Mouse (Mus musculus) midbrain, embryonic 14.5 days (tissue): ENCODE results near the gene Tpcn2. TPM values are rescaled to one million over a fixed set of nuclear protein-coding genes. Genes with fewer than 3 reads are reported as not detected.

Experiments
- ATAC-seq: fragments of 200-750 bp; cut with Nextera tagmentation; 2 replicates; pipeline ENCODE4 v1.8.0; 2017; ENCODE audit warnings: moderate number of reproducible peaks, moderate library complexity; ENCODE audit not compliant: low FRiP score, low TSS enrichment
- DNase-seq: peaks from one replicate; pipeline ENCODE4 v3.0.0-alpha.2; 2015
- H3K27ac ChIP-seq: fragments of 300-500 bp; sonication (generic); replicated peaks from 2 replicates; pipeline ENCODE4 v1.5.1; 2014; ENCODE audit warnings: mild to moderate bottlenecking, low read depth, low read length, moderate library complexity
- H3K27me3 ChIP-seq: fragments of 300-500 bp; sonication (generic); 2 replicates; pipeline ENCODE4 v1.6.1; 2014; ENCODE audit warnings: low read length, control low read depth, mixed read lengths; ENCODE audit not compliant: control insufficient read depth, insufficient read depth
- H3K36me3 ChIP-seq: fragments of 300-500 bp; sonication (generic); 2 replicates; pipeline ENCODE4 v1.6.1; 2014; ENCODE audit warnings: low read length, control low read depth; ENCODE audit not compliant: control insufficient read depth, insufficient read depth
- H3K4me1 ChIP-seq: fragments of 300-500 bp; sonication (generic); 2 replicates; pipeline ENCODE4 v1.6.1; 2014; ENCODE audit warnings: mild to moderate bottlenecking, antibody characterized with exemption, low read length, control low read depth; ENCODE audit not compliant: control insufficient read depth, insufficient read depth
- H3K4me2 ChIP-seq: fragments of 300-500 bp; sonication (generic); 2 replicates; pipeline ENCODE4 v1.6.1; 2014; ENCODE audit warnings: mild to moderate bottlenecking, low read length, moderate library complexity
- H3K4me3 ChIP-seq: fragments of 300-500 bp; sonication (generic); replicated peaks from 2 replicates; pipeline ENCODE4 v1.5.1; 2014; ENCODE audit warnings: low read depth, low read length
- H3K9ac ChIP-seq: fragments of 300-500 bp; sonication (generic); replicated peaks from 2 replicates; pipeline ENCODE4 v1.6.1; 2014; ENCODE audit warnings: mild to moderate bottlenecking, low read length, moderate library complexity
- H3K9me3 ChIP-seq: fragments of 300-500 bp; sonication (generic); 2 replicates; pipeline ENCODE4 v1.6.1; 2016; ENCODE audit warnings: low read length, control low read depth, mixed read lengths; ENCODE audit not compliant: control insufficient read depth
- WGBS: fragments of 180-500 bp; shearing (Covaris S2); extraction: QIAGEN DNeasy Blood & Tissue Kit; methylation state at CpG from one replicate; pipeline ENCODE4 v1.1.7; 2014; 5-methylcytosine and 5-hydroxymethylcytosine counted together
- polyA plus RNA-seq: library from polyadenylated mRNA; unstranded; fragments of >200 nt; fragmentation: Nextera tagmentation; extraction: Ambion mirVana; gene quantifications from 2 replicates; pipeline ENCODE4 v1.2.1, GENCODE M21; 2014

Gene Tpcn2
- polyA plus RNA-seq, 1 experiment from 2014 or later = 1.4 TPM

DNA sequence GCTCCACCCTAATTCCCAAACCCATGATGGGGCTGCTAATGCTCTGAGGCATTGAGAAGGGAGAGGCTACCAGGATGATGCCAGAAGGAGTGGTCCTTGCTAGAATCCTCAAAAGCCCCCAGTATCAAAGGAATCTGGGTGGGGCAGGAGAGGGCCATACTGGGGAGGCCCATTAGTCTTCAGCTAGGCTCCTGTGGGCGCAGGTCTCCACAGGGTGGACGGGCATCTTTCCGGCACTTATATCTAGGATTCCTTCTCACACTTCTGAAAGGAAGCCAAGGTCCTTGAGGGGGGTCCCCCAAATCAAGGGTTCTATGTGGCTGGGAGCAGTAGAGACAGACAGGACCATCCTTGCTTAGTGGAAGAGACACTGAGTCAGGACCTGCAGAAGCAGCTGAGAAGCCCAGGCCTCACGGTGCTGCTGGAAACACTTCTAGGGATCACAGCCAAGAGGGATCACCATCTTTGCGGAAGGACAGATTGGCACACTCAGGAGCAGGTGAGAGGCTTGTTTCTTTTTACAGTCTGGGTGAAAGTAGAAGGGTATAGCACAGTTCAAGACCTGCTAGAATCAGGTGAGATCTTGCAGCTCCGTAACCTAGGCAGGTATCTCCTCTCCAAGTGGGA is 31.1 kb upstream of the Tpcn2 start, which contains the start of gene Mrgprd:
Mrgprd (plus strand) TSS at position 51 of the 627 bp plus-strand sequence.
- Histone ChIP-seq H3K4me3 (no peak within 1 kb of the TSS), H3K36me3 (no peaks in the 10 kb centered on the region), H3K9ac (no peak within 1 kb of the TSS), H3K4me1 (no peaks in the 10 kb centered on the region), H3K4me2 (no peak within 1 kb of the TSS), H3K27ac (no peak within 1 kb of the TSS), H3K27me3 (no peaks in the 10 kb centered on the region), H3K9me3 (no peaks in the 10 kb centered on the region)
- 90% methylated on average over 6 of the region's 6 CpGs for WGBS
- ATAC-seq = no peak
- no peak for DNase-seq

GRCm38 (mm10) chr7:145312137-145312536 is 28.3 kb upstream of the Tpcn2 start:
- no peaks in the 10 kb centered on the region for H3K4me1 ChIP-seq
- ATAC-seq (no peak), DNase-seq (no peak)
- H3K4me2 ChIP-seq = no peak overlapping the region
- H3K36me3 ChIP-seq = no peaks in the 10 kb centered on the region
- 90% methylated on average over 3 of the region's 3 CpGs for WGBS
- H3K27ac ChIP-seq = no peak overlapping the region
- H3K27me3 ChIP-seq = no peaks in the 10 kb centered on the region
- H3K4me3 ChIP-seq = no peak overlapping the region
- no peak overlapping the region for H3K9ac ChIP-seq
- no peaks in the 10 kb centered on the region for H3K9me3 ChIP-seq

DNA sequence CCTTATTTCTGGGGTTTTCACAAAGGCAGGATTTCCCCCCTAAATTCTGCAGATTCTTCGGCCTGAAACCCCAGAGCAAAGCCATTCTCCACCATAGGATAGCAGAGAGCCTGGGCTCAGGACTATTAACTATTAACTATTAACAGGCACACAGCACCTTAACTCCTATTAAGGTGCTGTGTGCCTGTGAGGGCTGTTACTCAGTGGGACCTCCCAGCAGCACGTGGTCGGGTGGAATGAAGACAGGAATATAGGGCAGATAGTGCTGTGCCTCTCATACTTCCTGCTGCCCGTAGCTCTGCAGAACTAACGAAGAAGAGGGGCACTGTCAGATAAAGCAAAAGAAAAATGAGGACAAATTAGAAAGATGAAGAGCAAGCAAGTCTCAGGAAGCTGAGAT is 26.7 kb upstream of the Tpcn2 start:
- H3K4me1 ChIP-seq = no peaks in the 10 kb centered on the region
- H3K27me3 ChIP-seq = no peaks in the 10 kb centered on the region
- H3K4me2 ChIP-seq = no peak overlapping the region
- DNase-seq = no peak
- no peak overlapping the region for H3K27ac ChIP-seq
- 87% methylated on average over 5 of the region's 5 CpGs for WGBS
- H3K9me3 ChIP-seq = no peaks in the 10 kb centered on the region
- no peak overlapping the region for H3K9ac ChIP-seq
- no peak overlapping the region for H3K4me3 ChIP-seq
- no peak for ATAC-seq
- no peaks in the 10 kb centered on the region for H3K36me3 ChIP-seq

- no peak overlapping the region for H3K9ac ChIP-seq
- no peaks in the 10 kb centered on the region for H3K9me3 ChIP-seq
- no peaks in the 10 kb centered on the region for H3K27me3 ChIP-seq
- H3K36me3 ChIP-seq = no peaks in the 10 kb centered on the region
- no peak overlapping the region for H3K27ac ChIP-seq
- no peak for DNase-seq
- WGBS = 54% methylated on average over 1 of the region's 1 CpGs
- no peak for ATAC-seq
- no peak overlapping the region for H3K4me3 ChIP-seq
- no peaks in the 10 kb centered on the region for H3K4me1 ChIP-seq
- no peak overlapping the region for H3K4me2 ChIP-seq
Observed at GRCm38 (mm10) chr7:145309877-145310276, 26.1 kb upstream of the Tpcn2 start.

DNA sequence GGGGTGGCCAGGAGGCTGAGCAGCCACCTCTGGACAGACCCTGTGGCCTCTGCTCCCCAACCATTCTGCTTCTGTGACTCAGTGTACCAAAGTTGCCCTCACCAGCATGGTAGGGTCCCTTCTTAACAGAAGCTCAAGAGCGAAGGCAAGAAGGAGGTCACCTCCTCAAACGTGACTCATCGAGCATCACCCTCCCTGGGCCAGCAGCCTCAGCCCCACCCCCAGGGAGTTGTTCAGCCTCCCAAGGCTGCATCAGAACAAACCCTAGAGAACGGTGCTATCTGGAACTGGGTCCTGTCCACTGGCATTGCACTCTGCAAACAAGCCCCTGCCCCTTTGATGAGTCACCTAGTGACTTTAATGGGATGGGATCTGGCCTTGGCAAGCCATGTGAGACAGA is 25.1 kb upstream of the Tpcn2 start:
- H3K36me3 ChIP-seq = no peaks in the 10 kb centered on the region
- no peak overlapping the region for H3K4me2 ChIP-seq
- H3K4me3 ChIP-seq = no peak overlapping the region
- H3K9me3 ChIP-seq = no peaks in the 10 kb centered on the region
- ATAC-seq (no peak), DNase-seq (no peak)
- 80% methylated on average over 4 of the region's 4 CpGs for WGBS
- H3K9ac ChIP-seq = no peak overlapping the region
- no peaks in the 10 kb centered on the region for H3K27me3 ChIP-seq
- H3K27ac ChIP-seq = no peak overlapping the region
- no peaks in the 10 kb centered on the region for H3K4me1 ChIP-seq

DNA sequence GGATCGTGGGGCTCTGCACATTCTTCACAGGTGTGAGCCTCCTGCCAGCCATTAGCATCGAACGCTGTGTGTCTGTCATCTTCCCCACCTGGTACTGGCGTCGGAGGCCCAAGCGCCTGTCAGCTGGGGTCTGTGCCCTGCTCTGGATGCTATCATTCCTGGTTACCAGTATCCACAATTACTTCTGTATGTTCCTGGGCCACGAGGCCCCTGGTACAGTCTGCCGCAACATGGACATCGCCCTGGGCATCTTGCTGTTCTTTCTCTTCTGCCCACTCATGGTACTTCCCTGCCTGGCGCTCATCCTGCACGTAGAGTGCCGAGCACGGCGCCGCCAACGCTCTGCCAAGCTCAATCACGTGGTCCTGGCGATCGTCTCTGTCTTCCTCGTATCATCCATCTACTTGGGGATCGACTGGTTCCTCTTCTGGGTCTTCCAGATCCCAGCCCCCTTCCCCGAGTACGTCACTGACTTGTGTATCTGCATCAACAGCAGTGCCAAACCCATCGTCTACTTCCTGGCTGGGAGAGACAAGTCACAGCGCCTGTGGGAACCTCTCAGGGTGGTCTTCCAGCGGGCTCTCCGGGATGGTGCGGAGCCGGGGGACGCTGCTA is 24.4 kb upstream of the Tpcn2 start:
- WGBS = 84% methylated on average over 30 of the region's 30 CpGs
- DNase-seq (no peak), ATAC-seq (no peak)
- H3K9me3 ChIP-seq = no peaks in the 10 kb centered on the region
- H3K9ac ChIP-seq = no peak overlapping the region
- H3K4me3 ChIP-seq = no peak overlapping the region
- H3K27ac ChIP-seq = no peak overlapping the region
- no peaks in the 10 kb centered on the region for H3K27me3 ChIP-seq
- H3K4me1 ChIP-seq = no peaks in the 10 kb centered on the region
- H3K36me3 ChIP-seq = no peaks in the 10 kb centered on the region
- H3K4me2 ChIP-seq = no peak overlapping the region

DNA sequence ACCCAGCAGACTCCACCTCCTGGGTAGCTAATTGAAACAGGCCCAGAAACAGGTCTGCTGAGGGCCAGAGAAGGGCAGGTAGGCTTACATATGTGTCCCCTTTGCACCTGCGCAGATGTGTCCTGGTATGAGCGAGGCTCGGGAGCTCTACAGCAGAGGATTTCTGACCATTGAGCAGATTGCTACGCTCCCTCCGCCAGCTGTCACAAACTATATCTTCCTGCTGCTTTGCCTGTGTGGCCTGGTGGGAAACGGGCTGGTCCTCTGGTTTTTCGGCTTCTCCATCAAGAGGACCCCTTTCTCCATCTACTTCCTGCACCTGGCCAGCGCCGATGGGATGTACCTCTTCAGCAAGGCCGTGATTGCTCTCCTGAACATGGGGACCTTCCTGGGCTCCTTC is 23.8 kb upstream of the Tpcn2 start:
- Histone ChIP-seq H3K36me3 (no peaks in the 10 kb centered on the region), H3K4me3 (no peak overlapping the region), H3K9ac (no peak overlapping the region), H3K4me2 (no peak overlapping the region), H3K9me3 (no peaks in the 10 kb centered on the region), H3K27ac (no peak overlapping the region), H3K4me1 (no peaks in the 10 kb centered on the region), H3K27me3 (no peaks in the 10 kb centered on the region)
- WGBS = 92% methylated on average over 10 of the region's 10 CpGs
- DNase-seq = no peak
- no peak for ATAC-seq

DNA sequence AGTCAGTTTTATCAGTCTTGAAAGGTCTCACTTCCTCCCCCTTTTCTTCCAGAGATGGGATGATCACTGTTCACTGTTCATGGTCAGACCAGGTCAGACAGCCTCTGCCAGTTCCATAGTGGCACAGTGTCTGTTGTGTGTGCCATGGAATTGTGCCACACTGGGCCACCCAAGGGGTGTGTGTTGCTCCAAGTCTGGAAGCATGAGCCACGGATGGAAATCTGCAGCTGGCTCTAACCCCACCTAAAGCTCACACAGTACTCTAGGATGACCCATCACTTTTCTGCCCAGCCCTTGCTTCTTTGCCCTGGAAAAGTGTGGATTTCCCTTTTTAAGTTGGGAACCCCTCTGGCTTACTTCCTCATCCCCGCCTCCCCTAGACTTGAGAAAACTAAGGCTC is 20.3 kb upstream of the Tpcn2 start:
- Histone ChIP-seq H3K4me1 (no peaks in the 10 kb centered on the region; the same call in 1 of the 2 replicates), H3K27ac (no peak overlapping the region), H3K9me3 (no peaks in the 10 kb centered on the region), H3K4me3 (no peak overlapping the region), H3K4me2 (no peak overlapping the region), H3K9ac (no peak overlapping the region), H3K27me3 (no peaks in the 10 kb centered on the region), H3K36me3 (no peaks in the 10 kb centered on the region)
- whole genome bisulfite sequencing = 85% methylated on average over 2 of the region's 2 CpGs
- ATAC-seq (no peak), DNase-seq (no peak)
